Mouse (Mus musculus) forebrain, embryonic 15.5 days (tissue): ENCODE results near the gene Ccl7. TPM values are rescaled to one million over a fixed set of nuclear protein-coding genes. Genes with fewer than 3 reads are reported as not detected.

Source experiments
- ATAC-seq: fragments of 200-750 bp; cut with Nextera tagmentation; replicated peaks from 2 replicates; pipeline ENCODE4 v1.8.0; 2017; ENCODE audit warnings: mild to moderate bottlenecking, moderate TSS enrichment, moderate library complexity
- H3K27ac ChIP-seq: fragments of 300-500 bp; sonication (generic); replicated peaks from 2 replicates; pipeline ENCODE4 v1.5.1; 2015; ENCODE audit warnings: mild to moderate bottlenecking, inconsistent platforms
- H3K27me3 ChIP-seq: fragments of 300-500 bp; sonication (generic); 2 replicates; pipeline ENCODE4 v1.6.1; 2015; ENCODE audit warnings: inconsistent platforms
- H3K36me3 ChIP-seq: fragments of 300-500 bp; sonication (generic); 2 replicates; pipeline ENCODE4 v1.6.1; 2015; ENCODE audit warnings: mild to moderate bottlenecking, inconsistent platforms
- H3K4me1 ChIP-seq: fragments of 300-500 bp; sonication (generic); 2 replicates; pipeline ENCODE4 v1.6.1; 2015; ENCODE audit warnings: inconsistent platforms
- H3K4me2 ChIP-seq: fragments of 300-500 bp; sonication (generic); replicated peaks from 2 replicates; pipeline ENCODE4 v1.6.1; 2015; ENCODE audit warnings: mild to moderate bottlenecking, inconsistent platforms
- H3K4me3 ChIP-seq: fragments of 300-500 bp; sonication (generic); 2 replicates; pipeline ENCODE4 v1.5.1; 2015; ENCODE audit warnings: mild to moderate bottlenecking, inconsistent platforms
- H3K9ac ChIP-seq: fragments of 300-500 bp; sonication (generic); replicated peaks from 2 replicates; pipeline ENCODE4 v1.6.1; 2015; ENCODE audit warnings: mild to moderate bottlenecking, inconsistent platforms
- H3K9me3 ChIP-seq: fragments of 300-500 bp; sonication (generic); 2 replicates; pipeline ENCODE4 v1.6.1; 2016; ENCODE audit warnings: inconsistent platforms
- WGBS: fragments of 180-500 bp; shearing (Covaris S2); methylation state at CpG from one replicate; pipeline ENCODE4 v1.1.7; 2015; ENCODE audit warnings: mixed read lengths; 5-methylcytosine and 5-hydroxymethylcytosine counted together
- polyA plus RNA-seq: library from polyadenylated mRNA; unstranded; fragments of >200 nt; fragmentation: Nextera tagmentation; extraction: Ambion mirVana; gene quantifications from 2 replicates; pipeline ENCODE4 v1.2.1, GENCODE M21; 2015

Ccl7 gene
- polyA plus RNA-seq, 1 experiment from 2014 or later: 0.51 TPM

- no peaks in the 10 kb centered on the region for H3K36me3 ChIP-seq
- H3K27ac ChIP-seq: no peak overlapping the region
- H3K4me3 ChIP-seq: no peak overlapping the region
- WGBS: 76% methylated on average over 3 of the region's 3 CpGs
- no peaks in the 10 kb centered on the region for H3K4me1 ChIP-seq
- no peaks in the 10 kb centered on the region for H3K9me3 ChIP-seq
- no peak overlapping the region for H3K4me2 ChIP-seq
- H3K9ac ChIP-seq: no peak overlapping the region
- ATAC-seq: no peak
- H3K27me3 ChIP-seq: no peaks in the 10 kb centered on the region
These were observed 28.2 kb downstream of the Ccl7 start for GRCm38 (mm10) chr11:82073686-82074085.

GRCm38 (mm10) chr11:82077031-82077430 lies 31.5 kb downstream of the Ccl7 start:
- Histone ChIP-seq H3K4me1 (no peaks in the 10 kb centered on the region), H3K9me3 (no peaks in the 10 kb centered on the region), H3K27ac (no peak overlapping the region), H3K4me2 (no peak overlapping the region), H3K9ac (no peak overlapping the region), H3K4me3 (no peak overlapping the region), H3K36me3 (no peaks in the 10 kb centered on the region), H3K27me3 (no peaks in the 10 kb centered on the region)
- WGBS: 87% methylated on average over 3 of the region's 3 CpGs
- no peak for ATAC-seq

- no peak for ATAC-seq
These were observed 32.7 kb downstream of the Ccl7 start for GRCm38 (mm10) chr11:82078136-82078730.

DNA sequence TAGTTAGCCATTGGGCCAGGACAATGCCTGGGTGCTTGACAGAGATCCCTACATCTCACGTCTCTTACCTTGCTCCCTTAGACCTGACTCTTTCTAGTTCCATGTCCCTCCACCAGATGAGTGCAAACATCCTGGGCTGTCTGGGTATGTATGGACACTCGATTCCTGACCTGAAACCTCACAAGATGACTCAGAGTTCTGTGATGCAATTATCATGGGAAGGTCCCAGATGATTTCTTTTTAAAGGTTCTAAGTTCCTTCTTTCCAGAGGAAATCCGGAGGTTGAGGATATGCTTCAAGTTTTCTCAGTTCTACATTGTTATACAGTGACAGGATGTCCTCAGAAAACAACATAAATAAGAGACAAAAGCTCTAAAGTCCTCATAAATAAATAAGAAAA lies 35.4 kb downstream of the Ccl7 start:
- Histone ChIP-seq H3K27ac (no peak overlapping the region), H3K9me3 (no peaks in the 10 kb centered on the region), H3K4me1 (no peaks in the 10 kb centered on the region), H3K9ac (no peak overlapping the region), H3K27me3 (no peaks in the 10 kb centered on the region), H3K36me3 (no peaks in the 10 kb centered on the region), H3K4me2 (no peak overlapping the region), H3K4me3 (no peak overlapping the region)
- 82% methylated on average over 3 of the region's 3 CpGs for WGBS
- ATAC-seq: no peak

More at GRCm38 (mm10) chr11:82078136-82078730, 32.7 kb downstream of the Ccl7 start:
- H3K9me3 ChIP-seq: no peaks in the 10 kb centered on the region
- H3K36me3 ChIP-seq: no peaks in the 10 kb centered on the region
- no peak overlapping the region for H3K4me3 ChIP-seq
- no peak overlapping the region for H3K9ac ChIP-seq
- H3K4me1 ChIP-seq: no peaks in the 10 kb centered on the region
- H3K4me2 ChIP-seq: no peak overlapping the region
- H3K27me3 ChIP-seq: no peaks in the 10 kb centered on the region
- H3K27ac ChIP-seq: no peak overlapping the region

DNA sequence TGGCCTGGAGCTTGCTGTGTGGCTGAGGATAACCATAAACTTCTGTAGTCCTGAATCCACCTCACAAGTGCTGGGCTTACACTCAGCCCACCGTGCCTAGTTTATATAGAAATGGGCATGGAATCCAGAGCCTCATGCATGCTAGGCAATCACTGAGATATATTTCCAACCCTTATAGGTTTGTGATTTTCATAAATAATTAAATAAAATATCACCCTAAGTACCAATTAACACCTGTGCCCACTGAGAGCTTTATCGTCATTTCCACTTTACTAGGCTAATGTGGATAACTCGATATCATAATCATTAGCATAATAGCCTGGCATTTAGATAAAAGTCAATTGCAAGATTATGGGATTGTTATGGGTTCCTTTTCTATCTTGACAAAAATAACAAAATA lies 38.8 kb downstream of the Ccl7 start:
- 83% methylated on average over 3 of the region's 3 CpGs for WGBS
- no peak overlapping the region for H3K9ac ChIP-seq

More for the DNA sequence above, 38.8 kb downstream of the Ccl7 start:
- no peaks in the 10 kb centered on the region for H3K36me3 ChIP-seq
- H3K9me3 ChIP-seq: no peaks in the 10 kb centered on the region
- no peaks in the 10 kb centered on the region for H3K4me1 ChIP-seq
- no peak for ATAC-seq
- no peaks in the 10 kb centered on the region for H3K27me3 ChIP-seq
- H3K4me3 ChIP-seq: no peak overlapping the region
- H3K4me2 ChIP-seq: no peak overlapping the region
- H3K27ac ChIP-seq: no peak overlapping the region

Other genes with a start within 250 kb of the Ccl7 start
- 0.19 and 0.43 TPM in 2 replicates for gene 5530401A14Rik, start 185.0 kb upstream of the Ccl7 start, polyA plus RNA-seq
- gene Asic2, start 77.3 kb upstream of the Ccl7 start, polyA plus RNA-seq: 5.5 and 5.6 TPM in 2 replicates
- 0.17 and 0.65 TPM in 2 replicates for gene Ccl2, start 10.1 kb upstream of the Ccl7 start, polyA plus RNA-seq
- gene Gm17268, start 7.2 kb upstream of the Ccl7 start, polyA plus RNA-seq: not detected in 2 replicates
- not detected in 2 replicates for gene Ccl11, start 12.1 kb downstream of the Ccl7 start, polyA plus RNA-seq
- gene Ccl12, start 56.1 kb downstream of the Ccl7 start, polyA plus RNA-seq: 0.64 and 0.83 TPM in 2 replicates
- gene Ccl8, start 69.5 kb downstream of the Ccl7 start, polyA plus RNA-seq: not detected in 2 replicates